Mouse (Mus musculus) heart, postnatal 0 days (tissue): ENCODE data around the gene Hnrnpc.

Source experiments
- CTCF ChIP-seq: IDR thresholded peaks from 2 replicates; pipeline ENCODE4 v1.5.1; 2016; ENCODE audit warnings: antibody characterized with exemption, control low read depth, low read depth
- EP300 ChIP-seq: IDR thresholded peaks from 2 replicates; pipeline ENCODE4 v1.6.1; 2016; ENCODE audit warnings: antibody characterized with exemption, low read depth

GRCm38 (mm10) chr14:52103474-52103855 is 363 bp downstream of the Hnrnpc start:
- no peak for TF ChIP-seq CTCF
- no peak for TF ChIP-seq EP300
